Mouse (Mus musculus): Measurements from ENCODE around the gene Camk2b. TPM values are rescaled to one million over a fixed set of nuclear protein-coding genes. Genes with fewer than 3 reads are reported as not detected.

Camk2b gene
- 247 and 282 TPM in 2 replicates for polyA plus RNA-seq (2012; rRNA removed)

DNA sequence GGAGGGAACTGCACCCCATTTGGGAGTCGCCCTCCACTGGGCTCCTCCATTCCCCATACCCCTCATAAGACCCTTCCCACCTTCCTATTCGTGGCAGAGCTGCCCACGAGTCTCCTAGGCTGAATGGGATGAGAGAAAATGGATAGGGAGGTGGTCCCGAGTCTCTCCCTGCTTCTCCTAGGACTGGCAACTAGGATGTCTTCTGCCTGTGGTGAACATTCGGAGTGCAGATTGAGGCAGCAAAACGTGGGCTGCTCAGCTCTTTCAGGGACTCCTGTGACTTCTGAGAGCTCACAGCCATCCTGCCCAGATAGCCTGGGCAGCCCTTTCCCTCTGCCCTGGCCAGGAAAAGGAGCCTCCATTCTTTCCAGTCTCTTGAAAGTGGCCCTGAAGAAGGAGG lies at the start of gene Camk2b:
Camk2b (minus strand) TSS at position 187 of the 400 bp plus-strand sequence.

DNA sequence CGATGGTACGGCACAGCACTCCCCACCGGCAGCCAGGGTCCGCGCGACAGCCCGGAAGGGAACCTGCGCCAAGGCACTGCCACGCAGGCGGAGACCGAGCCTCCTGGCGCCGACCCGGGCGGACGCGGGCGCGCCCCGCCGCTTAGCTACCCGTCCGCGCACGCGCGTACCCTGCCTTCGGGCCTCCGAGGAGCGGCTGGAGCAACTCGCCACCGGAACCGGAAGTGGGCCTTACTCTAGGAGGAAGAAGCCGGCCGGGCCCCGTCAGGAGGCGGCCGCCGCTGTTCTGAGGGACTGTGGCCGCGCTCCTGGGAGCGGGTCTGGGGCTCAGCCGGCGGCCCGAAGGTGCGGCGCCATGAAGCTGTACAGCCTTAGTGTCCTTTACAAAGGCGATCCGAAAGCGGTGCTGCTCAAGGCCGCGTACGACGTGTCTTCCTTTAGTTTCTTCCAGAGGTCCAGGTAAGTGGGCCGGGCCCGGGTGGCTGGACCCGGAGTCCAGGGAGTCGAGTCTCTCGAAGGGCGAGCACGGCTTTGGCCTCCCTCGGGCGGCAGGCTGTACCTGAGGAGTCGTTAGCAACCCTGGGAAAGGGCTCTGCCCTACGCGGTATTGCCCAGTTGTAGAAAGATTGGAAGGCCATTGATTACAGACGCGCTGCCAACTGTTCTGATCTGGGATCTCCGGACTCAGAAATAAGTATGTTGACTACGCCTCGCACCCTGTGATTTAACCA lies 110.5 kb downstream of the Camk2b start, which contains the start of gene Ykt6:
Ykt6 (plus strand) TSS at position 148 of the 731 bp plus-strand sequence.

DNA sequence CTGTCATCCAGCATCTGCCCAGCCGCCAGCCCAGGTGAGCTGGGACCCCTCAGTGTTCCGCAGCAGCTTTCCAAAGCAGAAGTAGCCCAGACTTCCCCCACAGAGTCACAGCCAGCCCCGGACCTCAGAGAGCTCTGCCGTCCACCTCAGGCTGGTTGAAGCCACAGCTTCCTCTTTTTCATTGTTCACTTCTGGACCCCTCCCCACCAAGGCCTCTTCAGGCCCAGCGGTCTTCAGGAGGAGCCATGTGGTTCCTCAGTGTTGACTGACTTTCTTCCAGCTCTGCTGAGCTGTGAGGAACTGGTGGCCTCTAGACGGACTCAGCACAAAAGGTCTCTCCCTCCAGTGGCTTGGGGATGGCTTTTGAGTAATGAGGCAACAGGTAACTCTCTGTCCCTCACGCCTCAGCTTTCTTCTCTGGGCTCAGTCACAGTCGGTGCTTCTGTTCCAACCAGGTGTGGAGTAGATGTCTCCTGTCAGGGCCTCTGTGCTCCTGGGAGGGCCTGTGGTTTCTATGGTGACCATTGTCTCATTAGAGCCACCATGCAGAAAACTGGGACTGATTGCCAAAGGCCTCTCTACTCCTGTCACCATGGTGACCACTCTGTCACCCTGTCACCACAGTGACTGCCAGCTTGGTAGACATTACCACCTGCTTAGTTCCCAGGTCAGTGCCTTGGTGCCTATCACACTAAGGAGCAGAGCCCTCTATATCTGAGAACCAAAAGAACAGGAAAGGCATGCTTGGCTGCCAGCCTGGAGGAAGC lies 116.4 kb downstream of the Camk2b start, which contains the start of gene Gck:
Gck (minus strand) TSS at position 496 of the 767 bp plus-strand sequence.

Other genes with a start within 250 kb of the Camk2b start
- gene Polm, start 228.3 kb downstream of the Camk2b start, polyA plus RNA-seq (2012; rRNA removed): 17.6 and 20.7 TPM in 2 replicates
- 9.1 and 14.3 TPM in 2 replicates for gene Aebp1, start 204.4 kb downstream of the Camk2b start, polyA plus RNA-seq (2012; rRNA removed)
- gene Pold2, start 188.1 kb downstream of the Camk2b start, polyA plus RNA-seq (2012; rRNA removed): 69.3 and 71.7 TPM in 2 replicates
- 0.27 TPM in 1 of 2 replicates, not detected in the other for gene Myl7, start 167.6 kb downstream of the Camk2b start, polyA plus RNA-seq (2012; rRNA removed)
- gene Gck, start 116.3 kb downstream of the Camk2b start, polyA plus RNA-seq (2012; rRNA removed): 6.3 and 6.9 TPM in 2 replicates
- gene Ykt6, start 110.7 kb downstream of the Camk2b start, polyA plus RNA-seq (2012; rRNA removed): 91.4 and 98.4 TPM in 2 replicates
- 0.09 and 0.11 TPM in 2 replicates for gene A730071L15Rik, start 133.7 kb upstream of the Camk2b start, polyA plus RNA-seq (2012; rRNA removed)
- 75.0 and 77.9 TPM in 2 replicates for gene Nudcd3, start 134.1 kb upstream of the Camk2b start, polyA plus RNA-seq (2012; rRNA removed)
- 0.22 and 0.23 TPM in 2 replicates for gene Npc1l1, start 163.8 kb upstream of the Camk2b start, polyA plus RNA-seq (2012; rRNA removed)
- 48.9 and 51.0 TPM in 2 replicates for gene Ddx56, start 201.4 kb upstream of the Camk2b start, polyA plus RNA-seq (2012; rRNA removed)
- 142 and 143 TPM in 2 replicates for gene Tmed4, start 208.5 kb upstream of the Camk2b start, polyA plus RNA-seq (2012; rRNA removed)
- gene Ogdh, start 225.3 kb upstream of the Camk2b start, polyA plus RNA-seq (2012; rRNA removed): 65.8 and 69.8 TPM in 2 replicates